Mouse (Mus musculus) brain, embryonic 18.5 days (tissue): ENCODE measurements around the gene Ap1s2.

Experiments
- DNase-seq: peaks from one replicate; pipeline ENCODE4 v3.0.0-alpha.2; 2012; ENCODE audit warnings: low read depth, low spot score

Gene Ap1s2

DNA sequence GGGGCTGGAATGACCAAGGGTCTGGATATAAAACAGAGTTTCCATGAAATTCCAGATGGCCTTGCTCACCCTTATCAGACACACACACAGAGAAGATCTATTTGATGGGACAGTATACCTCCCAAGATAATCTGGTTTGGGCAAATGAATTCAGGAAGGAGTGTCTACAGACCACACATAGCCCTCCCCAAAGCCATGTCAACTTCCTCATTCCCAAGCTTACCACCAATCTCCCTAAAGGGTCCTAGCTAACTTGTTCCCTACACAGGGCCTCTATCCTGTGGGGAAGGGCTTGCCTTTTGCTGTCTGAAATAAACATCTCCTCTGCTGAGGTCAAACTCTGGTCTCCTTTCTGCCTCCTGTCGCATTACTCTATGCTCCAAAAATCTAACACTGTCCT, 72.3 kb downstream of the Ap1s2 start:
- no peak for DNase-seq

DNA sequence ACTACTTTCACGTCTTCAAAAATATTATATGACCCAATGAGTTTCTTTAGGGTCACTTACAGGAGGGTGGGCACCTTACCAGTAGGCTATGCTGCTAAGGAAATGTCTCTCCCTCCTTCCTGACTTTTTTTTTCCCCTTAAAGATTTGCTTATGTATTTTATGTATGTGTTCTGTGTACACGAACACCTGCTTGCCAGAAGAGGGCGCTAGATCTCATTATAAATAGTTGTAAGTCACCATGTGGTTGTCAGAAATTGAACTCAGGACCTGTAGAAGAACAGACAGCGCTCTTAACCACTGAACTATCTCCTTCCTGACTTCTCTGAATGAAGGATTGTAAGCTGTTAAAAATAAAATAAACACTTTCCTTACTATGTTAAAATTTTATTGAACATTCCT, 72.7 kb downstream of the Ap1s2 start:
- no peak for DNase-seq

- no peak for DNase-seq
Measured at GRCm38 (mm10) chrX:163982129-163982528, 73.3 kb downstream of the Ap1s2 start.
